Mouse (Mus musculus): ENCODE results near the gene Nkapd1.

DNA sequence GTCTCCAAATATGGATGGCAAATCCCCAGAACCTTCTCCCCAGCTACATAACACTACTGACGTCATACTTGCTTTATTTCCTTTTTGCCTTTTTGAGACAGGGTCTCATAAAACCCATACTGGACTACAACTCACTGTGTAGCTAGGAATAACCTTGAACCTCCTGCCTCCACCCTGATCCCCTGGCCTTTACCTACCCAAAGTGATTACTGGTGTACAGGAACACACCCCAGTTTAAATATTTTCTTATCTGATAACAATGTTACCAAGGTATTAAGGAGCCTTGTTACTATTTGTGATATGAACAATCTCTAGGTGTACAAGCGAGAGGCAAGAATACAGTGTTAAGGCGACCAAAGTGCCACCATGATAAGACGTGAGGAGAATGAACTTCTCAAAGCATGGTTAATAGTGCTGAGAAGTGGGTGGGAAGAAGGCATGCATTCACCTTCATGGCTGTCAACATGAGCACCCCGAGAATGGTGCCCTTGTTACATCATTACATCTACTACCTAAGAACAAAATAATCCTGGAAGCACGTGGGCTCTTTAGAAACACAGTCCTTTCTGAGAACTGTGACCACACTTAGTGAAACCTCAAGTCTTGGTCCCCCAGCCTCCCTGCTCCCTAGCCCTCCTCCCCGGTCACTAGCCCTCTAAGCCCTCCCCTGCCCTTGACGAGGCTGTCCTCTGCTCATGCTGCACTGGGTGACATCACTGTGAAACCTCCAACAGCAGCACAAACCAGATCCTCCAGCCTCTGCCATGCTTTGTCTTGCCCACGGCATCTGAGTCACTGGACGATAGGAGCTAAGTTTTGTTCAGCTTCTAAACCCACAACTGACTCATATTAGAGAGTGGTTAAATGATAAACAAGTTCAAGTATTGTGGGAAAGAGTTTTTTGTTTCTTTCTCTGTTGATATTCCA is 47.4 kb downstream of the Nkapd1 start:
- TF ChIP-seq CTCF (IDR thresholded peaks at IDR 0.05; ENCODE audit: borderline replicate concordance, insufficient read depth, low read depth, low read length) (no peak), POLR2A (IDR thresholded peaks at IDR 0.05; ENCODE audit: borderline replicate concordance, insufficient read depth, low read length) (no peak)

All from cerebellum, adult 2 months (tissue).